Mouse (Mus musculus) forebrain, embryonic 12.5 days (tissue): Measurements from ENCODE around the gene Tbata. TPM values are rescaled to one million over a fixed set of nuclear protein-coding genes. Genes with fewer than 3 reads are reported as not detected.

Source experiments
- ATAC-seq: fragments of 200-750 bp; cut with Nextera tagmentation; 2 replicates; pipeline ENCODE4 v1.8.0; 2017; ENCODE audit warnings: moderate TSS enrichment; ENCODE audit not compliant: low FRiP score
- H3K27ac ChIP-seq: fragments of 300-500 bp; sonication (generic); 2 replicates; pipeline ENCODE4 v1.5.1; 2016; ENCODE audit warnings: mild to moderate bottlenecking
- H3K27me3 ChIP-seq: fragments of 300-500 bp; sonication (generic); 2 replicates; pipeline ENCODE4 v1.6.1; 2016; ENCODE audit warnings: mild to moderate bottlenecking
- H3K36me3 ChIP-seq: fragments of 300-500 bp; sonication (generic); replicated peaks from 2 replicates; pipeline ENCODE4 v1.6.1; 2016; ENCODE audit warnings: mild to moderate bottlenecking
- H3K4me1 ChIP-seq: fragments of 300-500 bp; sonication (generic); 2 replicates; pipeline ENCODE4 v1.6.1; 2016
- H3K4me2 ChIP-seq: fragments of 300-500 bp; sonication (generic); 2 replicates; pipeline ENCODE4 v1.6.1; 2016; ENCODE audit warnings: mild to moderate bottlenecking, moderate library complexity
- H3K4me3 ChIP-seq: fragments of 300-500 bp; sonication (generic); replicated peaks from 2 replicates; pipeline ENCODE4 v1.5.1; 2016; ENCODE audit warnings: mild to moderate bottlenecking
- H3K9ac ChIP-seq: fragments of 300-500 bp; sonication (generic); 2 replicates; pipeline ENCODE4 v1.6.1; 2016; ENCODE audit warnings: mild to moderate bottlenecking
- H3K9me3 ChIP-seq: fragments of 300-500 bp; sonication (generic); 2 replicates; pipeline ENCODE4 v1.6.1; 2016
- WGBS: fragments of 180-500 bp; shearing (Covaris S2); methylation state at CpG from one replicate; pipeline ENCODE4 v1.1.7; 2016; 5-methylcytosine and 5-hydroxymethylcytosine counted together
- polyA plus RNA-seq: library from polyadenylated mRNA; unstranded; fragments of >200 nt; fragmentation: Nextera tagmentation; extraction: Ambion mirVana; gene quantifications from 2 replicates; pipeline ENCODE4 v1.2.1, GENCODE M21; 2016

Tbata gene
- polyA plus RNA-seq, 1 experiment from 2014 or later, result 0.31 TPM

DNA sequence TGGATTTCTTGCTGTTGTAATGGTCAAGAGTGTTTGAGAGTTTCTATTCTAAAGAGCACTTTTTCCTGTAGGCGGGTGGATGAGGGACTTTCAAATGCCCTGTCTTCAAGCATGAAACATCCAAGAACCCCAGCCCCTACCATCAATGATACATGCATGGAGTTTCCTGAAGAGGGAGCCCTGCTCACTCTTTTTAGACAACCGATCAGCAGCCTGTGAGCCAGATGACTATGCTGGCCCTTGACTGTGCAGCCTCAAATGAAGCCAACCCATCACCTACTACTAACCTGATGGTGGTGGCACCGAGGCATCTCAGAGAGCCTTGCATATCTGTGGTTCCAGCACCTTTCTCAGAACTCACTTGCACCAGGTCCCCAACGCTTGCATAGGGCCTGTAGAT, 742 bp downstream of the Tbata start:
- ATAC-seq, result no peak
- no peaks in the 10 kb centered on the region for H3K36me3 ChIP-seq
- no peak overlapping the region for H3K27ac ChIP-seq
- peaks cover 21% of the 10 kb centered on the region; the same call in 1 of the 2 replicates for H3K27me3 ChIP-seq
- no peak overlapping the region for H3K4me2 ChIP-seq
- H3K9me3 ChIP-seq, result no peaks in the 10 kb centered on the region
- H3K4me3 ChIP-seq, result no peak overlapping the region
- no peak overlapping the region for H3K9ac ChIP-seq
- peaks cover 6% of the 10 kb centered on the region; the same call in 1 of the 2 replicates for H3K4me1 ChIP-seq
- 81% methylated on average over 4 of the region's 4 CpGs for WGBS

DNA sequence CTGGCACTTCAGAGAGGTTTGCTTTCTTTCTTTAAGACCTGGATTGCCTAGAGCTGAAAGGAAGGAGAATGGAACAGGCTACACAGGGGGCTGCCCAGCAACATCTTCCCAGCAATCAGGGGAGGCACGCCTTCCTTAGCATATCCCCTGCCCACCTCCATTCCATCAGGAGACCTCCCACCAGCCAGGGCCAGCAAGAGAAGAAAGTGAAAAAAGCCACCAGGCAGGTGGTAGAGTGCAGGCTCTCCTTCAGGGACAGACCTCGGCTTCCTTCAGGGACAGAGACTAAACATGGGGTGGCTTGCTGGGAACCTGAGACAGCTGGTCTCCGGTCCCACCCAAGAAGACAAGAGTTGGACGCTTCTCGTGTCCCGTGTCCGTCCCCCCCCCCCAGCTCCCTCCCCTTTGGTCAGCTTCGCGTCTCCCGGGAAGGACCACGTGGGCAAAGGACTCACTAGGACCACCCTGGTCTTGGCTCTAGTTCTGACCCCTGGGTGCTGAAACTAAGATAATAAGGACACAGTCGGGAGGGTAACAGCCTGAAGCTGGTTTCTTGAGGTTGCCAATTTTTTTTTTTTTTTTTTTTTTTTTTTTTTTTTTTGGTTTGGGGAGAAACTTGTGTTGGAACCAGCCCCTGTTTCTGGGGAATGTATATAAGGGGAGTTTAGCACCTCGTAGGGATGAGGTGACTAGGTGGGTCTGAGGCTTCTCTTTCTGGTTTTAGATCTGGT, 3.1 kb downstream of the Tbata start:
- H3K9ac ChIP-seq, result no peak overlapping the region
- no peak for ATAC-seq
- H3K36me3 ChIP-seq, result no peaks in the 10 kb centered on the region
- H3K27me3 ChIP-seq, result peaks cover 28% of the 10 kb centered on the region; the same call in 1 of the 2 replicates
- H3K4me3 ChIP-seq, result no peak overlapping the region
- 58% methylated on average over 11 of the region's 13 CpGs for WGBS
- no peaks in the 10 kb centered on the region for H3K9me3 ChIP-seq
- peaks cover 6% of the 10 kb centered on the region; the same call in 1 of the 2 replicates for H3K4me1 ChIP-seq
- no peak overlapping the region for H3K4me2 ChIP-seq
- no peak overlapping the region for H3K27ac ChIP-seq

DNA sequence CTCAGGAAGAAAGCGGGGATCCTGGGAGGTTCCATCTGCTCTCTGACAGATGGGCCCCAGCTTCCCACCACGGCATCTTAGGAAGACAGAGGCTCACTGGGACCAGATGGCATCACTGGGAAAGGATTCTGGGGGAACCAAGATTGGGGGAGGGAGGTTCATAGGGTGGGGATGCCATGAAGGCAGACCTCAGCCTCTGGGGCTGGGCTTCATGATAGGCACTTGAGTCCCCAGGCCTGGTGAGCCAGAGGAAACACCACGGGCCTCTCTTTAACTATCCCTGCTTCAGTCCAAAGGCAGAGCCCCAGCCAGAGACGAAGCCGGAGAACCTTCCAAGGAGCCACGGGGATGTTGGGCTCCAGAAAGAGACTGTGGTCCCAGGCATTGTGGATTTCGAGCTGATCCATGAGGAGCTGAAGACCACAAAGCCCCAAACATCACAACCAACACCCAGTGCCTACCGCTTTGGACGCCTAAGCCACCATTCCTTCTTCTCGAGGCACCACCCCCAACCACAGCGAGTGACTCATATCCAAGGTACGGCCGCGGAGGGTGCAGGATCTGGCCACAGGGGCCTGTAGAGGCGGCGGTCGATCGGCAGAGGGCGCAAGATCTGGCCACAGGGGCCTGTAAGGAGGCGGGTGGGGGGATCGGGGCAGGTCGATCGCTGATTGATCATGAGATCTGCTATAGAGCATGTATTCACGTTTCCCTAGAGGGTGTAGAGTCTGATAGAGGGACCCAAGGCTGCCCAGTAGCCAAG, 3.9 kb downstream of the Tbata start:
- Histone ChIP-seq H3K4me1 (peaks cover 6% of the 10 kb centered on the region; the same call in 1 of the 2 replicates), H3K4me3 (no peak overlapping the region), H3K9me3 (no peaks in the 10 kb centered on the region), H3K27ac (no peak overlapping the region), H3K4me2 (peak overlapping the region; percentile 39), H3K36me3 (no peaks in the 10 kb centered on the region), H3K27me3 (peaks cover 28% of the 10 kb centered on the region; the same call in 1 of the 2 replicates), H3K9ac (no peak overlapping the region)
- no peak for ATAC-seq
- WGBS, result 17% methylated on average over 24 of the region's 24 CpGs

DNA sequence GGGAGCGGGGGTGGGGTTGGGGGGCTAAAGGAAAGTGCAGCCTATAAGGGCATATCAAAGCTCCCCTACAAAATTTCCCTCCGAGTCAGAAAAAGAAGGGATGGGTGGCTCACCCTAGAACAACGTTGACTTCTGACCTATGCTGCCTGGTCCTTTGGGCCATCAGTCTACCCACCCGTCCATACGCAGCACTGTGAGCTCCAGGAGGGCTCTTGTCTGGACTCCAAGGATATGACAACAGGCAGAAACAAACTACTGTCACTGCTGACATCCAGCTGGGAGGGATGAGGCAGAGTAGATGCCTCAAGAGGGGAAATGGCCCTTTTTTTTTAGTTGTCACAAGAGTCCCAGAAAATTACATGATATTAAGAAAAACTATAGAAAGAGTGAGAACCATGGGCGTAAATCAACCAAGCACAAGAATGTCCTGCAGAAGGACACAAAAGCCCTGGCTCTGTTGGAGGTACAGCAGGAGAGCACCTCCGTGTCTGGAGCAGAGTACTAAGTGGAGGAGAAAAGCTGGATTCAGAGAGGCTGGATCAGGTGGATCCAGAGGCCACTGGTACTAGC, 4.6 kb downstream of the Tbata start:
- Histone ChIP-seq H3K4me1 (peaks cover 6% of the 10 kb centered on the region; the same call in 1 of the 2 replicates), H3K4me3 (no peak overlapping the region), H3K27ac (no peak overlapping the region), H3K36me3 (no peaks in the 10 kb centered on the region), H3K4me2 (peak overlapping the region; percentile 39), H3K27me3 (peaks cover 28% of the 10 kb centered on the region; the same call in 1 of the 2 replicates), H3K9ac (no peak overlapping the region), H3K9me3 (no peaks in the 10 kb centered on the region)
- ATAC-seq, result no peak
- WGBS, result 38% methylated on average over 7 of the region's 7 CpGs

DNA sequence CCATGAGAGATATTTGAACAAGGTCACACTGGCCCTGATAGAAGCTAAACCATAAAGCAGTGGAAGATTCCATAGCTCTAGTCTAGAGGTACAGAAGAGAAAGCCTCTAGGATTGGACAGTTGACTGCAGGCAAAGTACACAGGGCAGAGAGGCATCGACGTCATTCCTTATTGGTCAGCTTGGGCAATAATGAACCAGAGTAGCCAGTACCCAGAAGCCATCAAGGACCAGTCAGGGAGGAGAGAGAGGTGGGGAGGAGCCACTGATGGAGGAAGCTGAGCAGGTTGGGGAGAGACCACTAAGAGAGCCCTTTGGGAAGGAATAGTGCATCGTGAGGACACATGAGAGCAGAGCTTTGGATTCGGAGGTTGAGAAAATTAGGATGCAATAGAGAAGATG, 6.0 kb downstream of the Tbata start:
- Histone ChIP-seq H3K9ac (no peak overlapping the region), H3K4me2 (no peak overlapping the region), H3K4me3 (no peak overlapping the region), H3K9me3 (no peaks in the 10 kb centered on the region), H3K27me3 (peaks cover 28% of the 10 kb centered on the region; the same call in 1 of the 2 replicates), H3K27ac (no peak overlapping the region), H3K36me3 (no peaks in the 10 kb centered on the region), H3K4me1 (peaks cover 6% of the 10 kb centered on the region; the same call in 1 of the 2 replicates)
- WGBS, result 86% methylated on average over 4 of the region's 4 CpGs
- no peak for ATAC-seq

DNA sequence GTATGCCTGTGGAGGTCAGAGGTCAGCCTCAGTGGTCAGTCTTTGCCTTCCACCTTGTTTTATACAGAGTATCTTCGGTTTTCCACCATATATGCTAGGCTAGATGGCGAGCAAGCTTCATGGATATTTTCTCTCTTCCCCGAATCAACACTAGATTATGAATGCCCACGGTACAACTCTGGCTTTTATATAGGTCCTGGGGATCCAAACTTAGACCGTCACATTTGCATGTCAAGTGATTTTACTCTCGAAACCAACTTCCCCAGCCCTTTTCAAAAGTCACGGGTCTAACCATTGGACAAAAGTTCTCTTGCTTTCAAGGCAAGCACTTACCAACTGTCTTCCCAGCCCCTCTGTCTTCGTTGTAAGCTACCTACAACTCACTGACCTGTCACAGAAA, 6.9 kb downstream of the Tbata start:
- H3K27me3 ChIP-seq, result peaks cover 28% of the 10 kb centered on the region; the same call in 1 of the 2 replicates
- no peak overlapping the region for H3K4me2 ChIP-seq
- H3K9ac ChIP-seq, result no peak overlapping the region
- no peak overlapping the region for H3K27ac ChIP-seq
- no peaks in the 10 kb centered on the region for H3K9me3 ChIP-seq
- H3K36me3 ChIP-seq, result no peaks in the 10 kb centered on the region
- no peak overlapping the region for H3K4me3 ChIP-seq
- peaks cover 6% of the 10 kb centered on the region; the same call in 1 of the 2 replicates for H3K4me1 ChIP-seq
- 87% methylated on average over 8 of the region's 8 CpGs for WGBS
- ATAC-seq, result no peak

DNA sequence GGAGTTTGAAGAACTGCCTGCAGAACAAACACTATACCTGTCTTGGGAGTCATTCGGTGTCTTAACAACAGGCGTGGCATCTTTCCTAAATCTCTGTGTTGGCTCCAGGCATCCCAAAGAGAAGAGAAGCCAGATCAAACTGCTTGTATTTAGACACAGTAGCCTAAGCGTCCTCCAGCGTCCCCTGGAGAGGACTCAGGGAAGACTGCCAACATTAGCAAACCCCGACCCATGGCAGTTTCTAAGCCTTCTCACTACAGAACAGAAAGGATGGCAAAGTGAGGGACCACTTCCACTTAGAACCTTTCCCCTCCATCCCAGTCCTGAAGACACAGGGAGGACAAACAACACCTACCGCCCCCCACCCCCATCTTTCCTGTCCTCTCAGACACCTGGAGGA, 8.2 kb downstream of the Tbata start:
- Histone ChIP-seq H3K36me3 (no peaks in the 10 kb centered on the region), H3K9ac (no peak overlapping the region), H3K4me2 (no peak overlapping the region), H3K4me3 (no peak overlapping the region), H3K27ac (no peak overlapping the region), H3K27me3 (peaks cover 25% of the 10 kb centered on the region; the same call in 1 of the 2 replicates), H3K9me3 (no peaks in the 10 kb centered on the region), H3K4me1 (peaks cover 6% of the 10 kb centered on the region; the same call in 1 of the 2 replicates)
- 83% methylated on average over 6 of the region's 6 CpGs for WGBS
- no peak for ATAC-seq

DNA sequence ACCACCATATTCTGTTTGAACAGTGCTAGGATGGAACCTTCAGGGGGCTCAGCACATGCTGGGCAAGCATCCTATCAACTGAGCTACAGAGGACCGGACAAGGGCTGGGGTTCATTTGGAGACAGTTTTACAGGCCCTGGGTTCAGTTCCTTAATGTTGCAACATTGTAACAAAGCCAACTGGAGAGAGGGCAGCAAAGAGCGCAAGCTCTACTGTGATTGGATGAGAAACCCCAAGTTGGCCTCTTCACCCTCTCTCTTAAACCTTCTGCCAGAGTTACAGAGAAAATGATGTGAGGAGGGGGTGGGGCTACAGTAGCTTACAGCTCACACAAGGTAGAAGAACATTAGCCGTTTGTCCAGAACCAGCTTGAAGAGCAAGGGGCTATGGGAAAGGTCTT, 15.2 kb downstream of the Tbata start:
- H3K27ac ChIP-seq, result no peak overlapping the region

DNA sequence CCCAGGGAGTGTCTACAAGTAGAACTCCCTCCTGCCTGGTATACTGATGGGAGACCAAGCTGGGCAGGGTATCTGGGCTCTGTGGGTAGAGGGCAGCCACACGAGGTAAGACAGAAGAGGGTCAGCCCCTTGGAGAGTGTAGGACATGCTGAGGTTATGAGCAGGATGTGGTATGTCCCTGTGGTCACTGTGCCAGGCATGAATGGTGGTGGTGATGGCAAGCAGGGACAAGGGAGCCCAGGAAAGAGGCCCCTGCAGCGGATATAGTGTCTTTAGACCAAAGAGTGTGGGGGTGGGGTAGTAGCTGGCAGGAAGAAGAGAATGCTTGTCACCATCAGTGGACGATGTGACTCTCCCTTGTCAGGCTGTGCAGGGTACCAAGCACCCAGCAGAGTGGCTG, 16.3 kb downstream of the Tbata start:
- no peaks in the 10 kb centered on the region for H3K9me3 ChIP-seq
- no peak overlapping the region for H3K4me3 ChIP-seq
- H3K27me3 ChIP-seq, result no peaks in the 10 kb centered on the region
- H3K36me3 ChIP-seq, result no peaks in the 10 kb centered on the region
- no peak overlapping the region for H3K4me2 ChIP-seq
- no peak for ATAC-seq
- 0 out of 2 replicates have a peak, but pooled peaks cover 2% of the 10 kb centered on the region for H3K4me1 ChIP-seq
- WGBS, result 83% methylated on average over 3 of the region's 3 CpGs
- H3K27ac ChIP-seq, result no peak overlapping the region
- H3K9ac ChIP-seq, result no peak overlapping the region

More for the DNA sequence above, 15.2 kb downstream of the Tbata start:
- Histone ChIP-seq H3K4me1 (0 out of 2 replicates have a peak, but pooled peaks cover 2% of the 10 kb centered on the region), H3K4me3 (no peak overlapping the region), H3K4me2 (no peak overlapping the region), H3K27me3 (no peaks in the 10 kb centered on the region), H3K36me3 (no peaks in the 10 kb centered on the region), H3K9ac (no peak overlapping the region), H3K9me3 (no peaks in the 10 kb centered on the region)
- no peak for ATAC-seq
- WGBS, result 80% methylated on average over 3 of the region's 3 CpGs

DNA sequence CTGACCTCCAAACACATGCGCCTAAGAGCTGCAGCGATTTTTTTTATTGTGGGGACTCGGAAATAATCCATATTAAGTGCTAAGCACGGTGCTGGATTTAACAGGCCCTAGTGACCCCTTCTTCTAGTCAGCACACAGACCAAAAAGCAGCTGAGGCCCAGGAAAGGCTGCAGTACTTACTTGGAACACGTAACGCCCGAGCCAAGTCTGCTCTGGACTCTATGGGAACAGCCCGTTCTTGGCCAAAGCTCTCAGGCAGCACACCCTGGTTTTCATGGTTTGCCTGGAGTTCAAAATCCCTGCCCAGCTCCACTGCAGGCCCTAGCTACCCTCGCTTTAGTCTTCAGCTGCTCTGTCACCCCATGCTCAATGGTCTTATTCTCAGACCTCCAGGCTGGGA, 22.9 kb downstream of the Tbata start:
- Histone ChIP-seq H3K36me3 (no peaks in the 10 kb centered on the region), H3K27ac (no peak overlapping the region), H3K4me3 (no peak overlapping the region), H3K4me2 (no peak overlapping the region), H3K9me3 (no peaks in the 10 kb centered on the region), H3K4me1 (peaks cover under 1% of the 10 kb centered on the region; the same call in 1 of the 2 replicates), H3K9ac (no peak overlapping the region), H3K27me3 (no peaks in the 10 kb centered on the region)
- 87% methylated on average over 9 of the region's 9 CpGs for WGBS
- no peak for ATAC-seq

DNA sequence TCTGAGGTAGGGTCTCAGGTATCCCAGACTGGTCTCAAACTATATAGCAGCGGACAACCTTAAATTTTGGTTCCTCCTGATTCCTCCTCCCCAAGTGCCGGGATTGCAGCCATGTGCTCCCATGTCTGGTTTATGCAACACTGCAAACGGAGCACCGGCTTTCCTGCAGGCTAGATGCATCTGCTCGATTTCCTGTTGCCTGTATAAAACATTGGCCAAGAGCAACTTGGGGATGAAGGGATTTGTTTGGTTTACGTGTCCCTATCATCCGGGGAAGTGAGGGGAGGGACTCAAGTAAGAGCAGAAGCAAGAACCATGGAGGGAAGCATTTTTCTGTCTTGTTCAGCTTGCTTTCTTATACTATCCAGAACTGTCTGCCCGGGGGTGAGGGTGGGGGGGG, 23.5 kb downstream of the Tbata start:
- Histone ChIP-seq H3K9me3 (no peaks in the 10 kb centered on the region), H3K27ac (no peak overlapping the region), H3K27me3 (no peaks in the 10 kb centered on the region), H3K4me1 (peaks cover 7% of the 10 kb centered on the region), H3K9ac (no peak overlapping the region), H3K4me2 (no peak overlapping the region), H3K4me3 (no peak overlapping the region), H3K36me3 (no peaks in the 10 kb centered on the region)
- no peak for ATAC-seq
- WGBS, result 90% methylated on average over 8 of the region's 8 CpGs

DNA sequence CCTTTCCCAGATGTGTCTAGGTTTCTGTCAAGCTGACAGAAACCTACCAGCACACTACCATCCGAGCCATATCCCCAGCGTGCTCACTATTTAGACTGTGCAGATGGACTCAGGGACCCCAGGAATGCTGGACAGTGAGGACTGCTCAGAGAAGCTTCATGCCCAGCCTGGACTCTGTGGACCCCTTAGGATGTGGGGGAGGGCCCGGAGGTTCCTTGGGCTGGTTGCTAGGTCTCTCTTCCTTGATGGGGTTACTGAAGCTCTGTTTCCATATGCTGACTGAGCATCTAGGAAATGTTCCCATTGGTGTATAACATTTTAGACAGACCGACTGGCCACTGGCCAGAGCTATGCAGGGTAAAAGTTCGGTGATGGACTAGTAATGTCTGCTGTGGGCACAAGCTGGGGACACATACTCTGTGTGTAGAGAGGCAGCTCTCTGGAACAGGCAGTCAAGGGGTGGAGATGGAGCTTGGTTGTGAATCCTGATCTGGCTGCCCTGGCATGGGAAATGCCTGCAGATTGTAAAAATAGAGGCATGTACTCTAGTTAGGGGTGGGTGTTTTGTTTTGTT, 24.1 kb downstream of the Tbata start:
- Histone ChIP-seq H3K9ac (no peak overlapping the region), H3K36me3 (no peaks in the 10 kb centered on the region), H3K9me3 (no peaks in the 10 kb centered on the region), H3K4me1 (peaks cover 11% of the 10 kb centered on the region), H3K4me2 (no peak overlapping the region), H3K4me3 (no peak overlapping the region), H3K27me3 (no peaks in the 10 kb centered on the region), H3K27ac (no peak overlapping the region)
- no peak for ATAC-seq
- 92% methylated on average over 5 of the region's 5 CpGs for WGBS
